Mouse (Mus musculus) intestine, embryonic 16.5 days (tissue): Measurements from ENCODE around the gene Cdk8. TPM values are rescaled to one million over a fixed set of nuclear protein-coding genes. Genes with fewer than 3 reads are reported as not detected.

Source experiments
- ATAC-seq: fragments of 200-750 bp; cut with Nextera tagmentation; 2 replicates; pipeline ENCODE4 v1.8.0; 2017; ENCODE audit warnings: moderate TSS enrichment, moderate library complexity
- H3K27ac ChIP-seq: fragments of 300-500 bp; sonication (generic); 2 replicates; pipeline ENCODE4 v1.5.1; 2014; ENCODE audit warnings: mild to moderate bottlenecking, low read length
- H3K27me3 ChIP-seq: fragments of 300-500 bp; sonication (generic); replicated peaks from 2 replicates; pipeline ENCODE4 v1.6.1; 2014; ENCODE audit warnings: low read length, control low read depth, mixed read lengths; ENCODE audit not compliant: control insufficient read depth, insufficient read depth
- H3K36me3 ChIP-seq: fragments of 300-500 bp; sonication (generic); 2 replicates; pipeline ENCODE4 v1.6.1; 2014; ENCODE audit warnings: low read length, control low read depth; ENCODE audit not compliant: control insufficient read depth, insufficient read depth
- H3K4me1 ChIP-seq: fragments of 300-500 bp; sonication (generic); 2 replicates; pipeline ENCODE4 v1.6.1; 2014; ENCODE audit warnings: low read length, control low read depth, mixed read lengths; ENCODE audit not compliant: control insufficient read depth, insufficient read depth
- H3K4me2 ChIP-seq: fragments of 300-500 bp; sonication (generic); 2 replicates; pipeline ENCODE4 v1.6.1; 2014; ENCODE audit warnings: low read depth, low read length, control low read depth
- H3K4me3 ChIP-seq: fragments of 300-500 bp; sonication (generic); 2 replicates; pipeline ENCODE4 v1.5.1; 2014; ENCODE audit warnings: mild to moderate bottlenecking, low read length
- H3K9ac ChIP-seq: fragments of 300-500 bp; sonication (generic); 2 replicates; pipeline ENCODE4 v1.6.1; 2014; ENCODE audit warnings: low read depth, low read length
- H3K9me3 ChIP-seq: fragments of 300-500 bp; sonication (generic); 2 replicates; pipeline ENCODE4 v1.6.1; 2016; ENCODE audit warnings: low read length, control low read depth; ENCODE audit not compliant: control insufficient read depth
- WGBS: fragments of 180-500 bp; shearing (Covaris S2); extraction: QIAGEN DNeasy Blood & Tissue Kit; methylation state at CpG from one replicate; pipeline ENCODE4 v1.1.7; 2014; 5-methylcytosine and 5-hydroxymethylcytosine counted together
- polyA plus RNA-seq: library from polyadenylated mRNA; unstranded; fragments of >200 nt; fragmentation: Nextera tagmentation; extraction: Ambion mirVana; gene quantifications from 2 replicates; pipeline ENCODE4 v1.2.1, GENCODE M21; 2015

Cdk8 gene
- polyA plus RNA-seq, 1 experiment from 2014 or later = 12.2 TPM

- Histone ChIP-seq H3K4me3 (no peak overlapping the region), H3K9me3 (no peaks in the 10 kb centered on the region), H3K4me1 (no peaks in the 10 kb centered on the region), H3K9ac (no peak overlapping the region), H3K27me3 (no peaks in the 10 kb centered on the region), H3K27ac (no peak overlapping the region), H3K36me3 (peaks cover 3% of the 10 kb centered on the region; the same call in 1 of the 2 replicates), H3K4me2 (no peak overlapping the region)
- 82% methylated on average over 13 of the region's 13 CpGs for WGBS
- ATAC-seq = no peak
Observed at GRCm38 (mm10) chr5:146298807-146299519, 67.9 kb downstream of the Cdk8 start.

GRCm38 (mm10) chr5:146299520-146299870, 68.5 kb downstream of the Cdk8 start:
- H3K4me1 ChIP-seq = no peaks in the 10 kb centered on the region
- no peaks in the 10 kb centered on the region for H3K27me3 ChIP-seq
- H3K9ac ChIP-seq = no peak overlapping the region
- no peak overlapping the region for H3K27ac ChIP-seq
- H3K9me3 ChIP-seq = no peaks in the 10 kb centered on the region
- peaks cover 3% of the 10 kb centered on the region; the same call in 1 of the 2 replicates for H3K36me3 ChIP-seq
- no peak for ATAC-seq
- H3K4me2 ChIP-seq = no peak overlapping the region
- H3K4me3 ChIP-seq = no peak overlapping the region
- 74% methylated on average over 8 of the region's 8 CpGs for WGBS

DNA sequence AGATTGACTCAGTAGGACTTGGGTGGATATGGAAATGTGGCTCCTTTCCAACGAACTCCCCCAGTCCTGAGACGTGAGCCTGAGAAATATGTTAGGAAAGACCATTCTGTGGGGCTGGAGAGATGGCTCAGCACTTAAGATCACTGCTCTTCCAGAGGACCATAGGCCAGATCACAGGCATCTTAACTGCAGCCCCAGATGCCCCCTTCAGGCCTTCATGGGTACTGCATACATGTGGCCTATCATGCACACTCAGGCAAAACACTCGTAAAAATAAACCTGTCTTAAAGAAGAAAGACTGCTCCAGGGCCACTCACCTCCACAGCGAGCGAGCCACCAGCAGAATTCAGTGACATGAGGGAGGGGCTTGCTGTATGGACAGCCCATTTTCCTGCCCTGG, 72.4 kb downstream of the Cdk8 start:
- H3K4me2 ChIP-seq = no peak overlapping the region
- peaks cover 3% of the 10 kb centered on the region; the same call in 1 of the 2 replicates for H3K36me3 ChIP-seq
- H3K9me3 ChIP-seq = no peaks in the 10 kb centered on the region
- ATAC-seq = peak; percentile 67; the same call in 1 of the 2 replicates
- no peak overlapping the region for H3K27ac ChIP-seq
- no peak overlapping the region for H3K4me3 ChIP-seq
- H3K27me3 ChIP-seq = no peaks in the 10 kb centered on the region
- WGBS = 83% methylated on average over 5 of the region's 5 CpGs
- H3K4me1 ChIP-seq = no peaks in the 10 kb centered on the region
- H3K9ac ChIP-seq = no peak overlapping the region

DNA sequence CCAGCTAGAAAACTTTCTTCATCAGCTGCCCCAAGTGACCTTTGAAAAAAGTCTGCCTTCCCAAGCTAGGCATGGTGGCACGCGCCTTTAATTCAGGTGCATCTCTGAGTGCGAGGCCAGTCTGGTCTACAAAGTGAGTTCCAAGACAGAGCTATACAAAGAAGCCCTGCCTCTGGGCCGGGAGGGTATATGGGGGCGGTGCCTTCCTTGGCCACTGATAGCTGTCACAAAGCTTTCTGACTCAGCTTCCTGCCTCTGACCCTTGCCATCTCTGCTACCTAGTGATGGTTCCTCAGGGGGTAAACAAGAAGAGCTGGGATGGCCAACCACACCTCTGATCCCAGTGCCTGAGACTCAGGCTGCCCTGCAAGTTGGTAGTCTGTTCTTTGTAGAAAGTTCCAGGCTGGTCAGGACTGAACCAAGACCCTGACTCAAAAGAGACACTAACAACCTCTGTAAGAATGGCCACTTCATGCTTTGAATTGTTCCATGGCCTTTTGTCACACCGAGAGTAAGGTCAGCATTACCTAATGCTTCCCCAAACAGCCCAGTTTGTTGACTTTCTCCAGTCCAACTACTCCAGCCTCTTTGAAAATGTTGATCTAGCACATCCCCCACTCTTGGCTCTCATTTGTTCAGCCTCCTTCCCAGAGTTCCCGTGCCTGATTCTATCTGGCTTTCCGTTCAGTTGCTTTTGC, 76.2 kb downstream of the Cdk8 start:
- no peak overlapping the region for H3K9ac ChIP-seq
- H3K9me3 ChIP-seq = no peaks in the 10 kb centered on the region
- no peaks in the 10 kb centered on the region for H3K4me1 ChIP-seq
- ATAC-seq = 0 out of 2 replicates have a peak, but pooled peaks have one; percentile 27
- 80% methylated on average over 8 of the region's 8 CpGs for WGBS
- H3K36me3 ChIP-seq = no peaks in the 10 kb centered on the region
- no peaks in the 10 kb centered on the region for H3K27me3 ChIP-seq
- no peak overlapping the region for H3K4me2 ChIP-seq
- no peak overlapping the region for H3K4me3 ChIP-seq
- H3K27ac ChIP-seq = no peak overlapping the region

GRCm38 (mm10) chr5:146307744-146308096, 76.7 kb downstream of the Cdk8 start:
- ATAC-seq = peak; percentile 53; the same call in 1 of the 2 replicates
- Histone ChIP-seq H3K27ac (no peak overlapping the region), H3K4me2 (no peak overlapping the region)

DNA sequence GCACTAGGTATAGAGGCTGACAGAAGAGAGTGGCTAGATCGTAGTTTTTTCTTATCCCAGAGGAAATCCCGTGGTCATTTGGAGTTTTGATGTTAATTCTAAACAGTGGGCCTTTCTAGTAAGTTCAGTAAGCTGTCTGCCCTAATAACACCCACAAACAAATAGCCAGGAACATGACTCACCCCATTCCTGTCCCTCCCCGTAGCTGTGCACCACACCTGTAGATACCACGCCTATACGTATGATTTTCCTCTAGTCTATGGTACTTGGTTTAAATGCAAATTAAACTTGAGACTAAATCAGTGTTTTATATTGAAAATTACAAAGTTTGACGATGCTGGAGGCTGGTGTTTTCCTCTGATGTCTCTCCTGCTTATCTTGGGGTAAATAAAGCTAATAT, 83.5 kb downstream of the Cdk8 start:
- H3K36me3 ChIP-seq = no peaks in the 10 kb centered on the region
- WGBS = 63% methylated on average over 6 of the region's 6 CpGs
- no peaks in the 10 kb centered on the region for H3K27me3 ChIP-seq
- no peak overlapping the region for H3K4me3 ChIP-seq
- H3K4me2 ChIP-seq = no peak overlapping the region
- no peak overlapping the region for H3K9ac ChIP-seq
- H3K9me3 ChIP-seq = no peaks in the 10 kb centered on the region
- peak; percentile 58; the same call in 1 of the 2 replicates for ATAC-seq
- H3K27ac ChIP-seq = no peak overlapping the region; the same call in 1 of the 2 replicates
- peaks cover 16% of the 10 kb centered on the region for H3K4me1 ChIP-seq

More at GRCm38 (mm10) chr5:146307744-146308096, 76.7 kb downstream of the Cdk8 start:
- 92% methylated on average over 4 of the region's 4 CpGs for WGBS
- Histone ChIP-seq H3K36me3 (no peaks in the 10 kb centered on the region), H3K9me3 (no peaks in the 10 kb centered on the region), H3K9ac (no peak overlapping the region), H3K4me3 (no peak overlapping the region), H3K27me3 (no peaks in the 10 kb centered on the region), H3K4me1 (no peaks in the 10 kb centered on the region)

DNA sequence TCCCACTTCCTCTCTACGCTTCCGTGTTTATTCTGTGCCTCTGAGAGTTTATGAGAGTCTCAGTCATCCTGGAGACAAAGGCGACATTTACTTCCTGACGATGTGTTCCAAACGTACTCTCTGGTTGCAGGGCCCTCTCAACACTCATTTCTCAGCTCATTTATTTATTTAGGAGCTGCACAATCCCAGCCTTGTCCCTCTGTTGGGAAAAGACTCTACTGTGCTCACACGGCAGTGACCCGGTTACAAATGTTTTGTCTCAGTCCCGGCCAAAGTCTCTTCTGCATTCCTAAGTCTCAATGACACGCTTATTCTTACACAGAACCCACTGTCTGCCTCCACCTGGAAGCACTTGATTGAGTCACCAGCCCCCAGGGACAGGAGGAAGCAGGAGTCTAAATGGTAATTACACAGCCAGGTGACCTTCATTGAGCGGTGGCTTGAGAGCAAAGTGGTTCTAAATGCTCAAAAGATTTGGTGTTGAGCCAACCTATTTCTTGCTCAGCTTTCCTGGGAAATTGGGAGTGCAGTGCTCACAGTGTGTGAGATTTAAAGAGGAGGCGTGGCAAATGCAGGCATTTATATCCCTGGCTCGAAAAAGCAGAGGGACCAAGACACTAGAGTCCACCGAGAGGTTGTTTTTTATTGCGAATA, 84.4 kb downstream of the Cdk8 start:
- peak overlapping the region; percentile 30; the same call in 1 of the 2 replicates for H3K4me2 ChIP-seq

DNA sequence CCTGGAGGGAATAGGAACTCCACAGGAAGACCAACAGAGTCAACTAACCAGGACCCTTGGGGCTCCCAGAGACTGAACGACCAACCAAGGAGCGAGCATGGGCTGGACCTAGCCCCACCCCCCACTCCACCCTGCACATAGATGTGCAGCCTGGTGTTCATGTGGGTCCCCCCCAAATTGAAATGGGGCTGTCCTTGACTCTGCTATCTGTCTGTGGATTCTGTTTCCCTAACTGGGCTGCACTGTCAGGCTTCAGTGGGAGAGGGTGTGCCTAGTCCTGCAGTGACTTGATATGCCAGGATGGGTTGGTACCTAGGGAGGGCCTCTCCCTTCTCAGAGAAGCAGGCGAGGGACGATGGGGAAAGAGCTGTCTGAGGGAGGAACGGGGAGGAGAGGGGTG, 85.3 kb downstream of the Cdk8 start:
- H3K9ac ChIP-seq = no peak overlapping the region
- no peaks in the 10 kb centered on the region for H3K9me3 ChIP-seq
- H3K27ac ChIP-seq = no peak overlapping the region
- WGBS = 93% methylated on average over 5 of the region's 5 CpGs
- no peak overlapping the region for H3K4me3 ChIP-seq
- peaks cover 16% of the 10 kb centered on the region for H3K4me1 ChIP-seq
- no peaks in the 10 kb centered on the region for H3K27me3 ChIP-seq
- H3K4me2 ChIP-seq = no peak overlapping the region
- H3K36me3 ChIP-seq = no peaks in the 10 kb centered on the region
- peak; percentile 72 for ATAC-seq

More for the DNA sequence above, 84.4 kb downstream of the Cdk8 start:
- H3K27me3 ChIP-seq = no peaks in the 10 kb centered on the region
- H3K4me3 ChIP-seq = no peak overlapping the region
- peak overlapping the region; percentile 48 for H3K27ac ChIP-seq
- 25% methylated on average over 14 of the region's 14 CpGs for whole genome bisulfite sequencing
- peaks cover 16% of the 10 kb centered on the region for H3K4me1 ChIP-seq
- H3K9me3 ChIP-seq = no peaks in the 10 kb centered on the region
- no peak overlapping the region for H3K9ac ChIP-seq
- no peaks in the 10 kb centered on the region for H3K36me3 ChIP-seq
- ATAC-seq = peak; percentile 63

DNA sequence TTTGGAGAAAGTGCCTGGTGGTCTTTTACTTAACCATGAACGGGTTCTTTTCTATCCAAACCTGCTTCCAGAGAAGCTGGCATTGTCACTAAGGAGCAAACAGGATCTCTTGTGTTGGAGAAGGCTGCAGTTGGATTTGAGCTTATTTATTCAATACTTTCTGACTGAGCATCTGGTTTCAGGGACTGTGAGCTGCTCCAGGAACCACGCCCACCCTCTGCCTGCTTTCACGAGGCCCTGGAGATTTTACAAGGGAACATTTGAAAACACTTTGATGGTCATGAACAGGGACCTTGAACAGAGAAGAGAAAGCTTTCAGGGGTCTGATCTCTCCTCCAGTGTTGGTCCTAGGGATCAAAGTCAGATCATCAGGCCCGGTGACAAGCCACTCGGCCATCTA, 87.0 kb downstream of the Cdk8 start:
- no peak overlapping the region for H3K4me3 ChIP-seq
- no peaks in the 10 kb centered on the region for H3K27me3 ChIP-seq
- H3K27ac ChIP-seq = no peak overlapping the region
- peaks cover 16% of the 10 kb centered on the region for H3K4me1 ChIP-seq
- no peaks in the 10 kb centered on the region for H3K9me3 ChIP-seq
- H3K36me3 ChIP-seq = no peaks in the 10 kb centered on the region
- ATAC-seq = no peak
- H3K9ac ChIP-seq = no peak overlapping the region
- no peak overlapping the region for H3K4me2 ChIP-seq
- WGBS = 61% methylated on average over 5 of the region's 5 CpGs
